Mouse (Mus musculus) stomach, postnatal 0 days (tissue): ENCODE data around the gene Mydgf. TPM values are rescaled to one million over a fixed set of nuclear protein-coding genes. Genes with fewer than 3 reads are reported as not detected.

ENCODE experiments used
- ATAC-seq: fragments of 200-750 bp; cut with Nextera tagmentation; 2 replicates; pipeline ENCODE4 v1.8.0; 2017; ENCODE audit not compliant: low FRiP score, low TSS enrichment
- DNase-seq: peaks from one replicate; pipeline ENCODE4 v3.0.0-alpha.2; 2016; ENCODE audit warnings: low spot score
- H3K27ac ChIP-seq: fragments of 300-500 bp; sonication (generic); replicated peaks from 2 replicates; pipeline ENCODE4 v1.5.1; 2014; ENCODE audit warnings: mild to moderate bottlenecking, control low read depth
- H3K27me3 ChIP-seq: fragments of 300-500 bp; sonication (generic); 2 replicates; pipeline ENCODE4 v1.6.1; 2014; ENCODE audit warnings: low read length; ENCODE audit not compliant: control insufficient read depth, insufficient read depth
- H3K36me3 ChIP-seq: fragments of 300-500 bp; sonication (generic); 2 replicates; pipeline ENCODE4 v1.6.1; 2014; ENCODE audit warnings: low read length, mixed read lengths; ENCODE audit not compliant: control insufficient read depth, insufficient read depth
- H3K4me1 ChIP-seq: fragments of 300-500 bp; sonication (generic); replicated peaks from 2 replicates; pipeline ENCODE4 v1.6.1; 2014; ENCODE audit warnings: antibody characterized with exemption; ENCODE audit not compliant: control insufficient read depth, insufficient read depth
- H3K4me2 ChIP-seq: fragments of 300-500 bp; sonication (generic); replicated peaks from 2 replicates; pipeline ENCODE4 v1.6.1; 2014; ENCODE audit warnings: low read depth, mild to moderate bottlenecking, control low read depth, moderate library complexity
- H3K4me3 ChIP-seq: fragments of 300-500 bp; sonication (generic); 2 replicates; pipeline ENCODE4 v1.5.1; 2014; ENCODE audit warnings: low read depth, low read length, control low read depth
- H3K9ac ChIP-seq: fragments of 300-500 bp; sonication (generic); 2 replicates; pipeline ENCODE4 v1.6.1; 2014; ENCODE audit warnings: mild to moderate bottlenecking, low read length, control low read depth, mixed read lengths
- H3K9me3 ChIP-seq: fragments of 300-500 bp; sonication (generic); 2 replicates; pipeline ENCODE4 v1.6.1; 2016; ENCODE audit warnings: low read length; ENCODE audit not compliant: control insufficient read depth
- CTCF ChIP-seq: IDR thresholded peaks from 2 replicates; pipeline ENCODE4 v1.5.1; 2016; ENCODE audit warnings: antibody characterized with exemption, low read depth, mild to moderate bottlenecking, moderate library complexity
- EP300 ChIP-seq: optimal IDR thresholded peaks from 2 replicates; pipeline ENCODE3; 2016; ENCODE audit warnings: antibody characterized with exemption
- WGBS: fragments of 180-500 bp; shearing (Covaris S2); extraction: QIAGEN DNeasy Blood & Tissue Kit; methylation state at CpG from one replicate; pipeline ENCODE4 v1.1.7; 2014; 5-methylcytosine and 5-hydroxymethylcytosine counted together
- polyA plus RNA-seq: library from polyadenylated mRNA; unstranded; fragments of >200 nt; fragmentation: Nextera tagmentation; extraction: Ambion mirVana; gene quantifications from 2 replicates; pipeline ENCODE4 v1.2.1, GENCODE M21; 2015

Gene Mydgf
- polyA plus RNA-seq, 1 experiment from 2014 or later = 83.0 TPM

- no peak overlapping the region for H3K4me3 ChIP-seq
- H3K36me3 ChIP-seq = peaks cover 3% of the 10 kb centered on the region
- 0 out of 2 replicates have a peak, but pooled peaks cover 7% of the 10 kb centered on the region for H3K4me1 ChIP-seq
- no peaks in the 10 kb centered on the region for H3K9me3 ChIP-seq
- DNase-seq (peak; percentile 42), ATAC-seq (peak; percentile 52; the same call in 1 of the 2 replicates)
- TF ChIP-seq CTCF (no peak), EP300 (peak; percentile 29)
- 32% methylated on average over 11 of the region's 11 CpGs for whole genome bisulfite sequencing
- peak overlapping the region; percentile 23; the same call in 1 of the 2 replicates for H3K9ac ChIP-seq
- no peaks in the 10 kb centered on the region for H3K27me3 ChIP-seq
- no peak overlapping the region for H3K4me2 ChIP-seq
- H3K27ac ChIP-seq = peak overlapping the region; percentile 82
Measured at GRCm38 (mm10) chr17:56185281-56186141, 1.8 kb upstream of the Mydgf start.

DNA sequence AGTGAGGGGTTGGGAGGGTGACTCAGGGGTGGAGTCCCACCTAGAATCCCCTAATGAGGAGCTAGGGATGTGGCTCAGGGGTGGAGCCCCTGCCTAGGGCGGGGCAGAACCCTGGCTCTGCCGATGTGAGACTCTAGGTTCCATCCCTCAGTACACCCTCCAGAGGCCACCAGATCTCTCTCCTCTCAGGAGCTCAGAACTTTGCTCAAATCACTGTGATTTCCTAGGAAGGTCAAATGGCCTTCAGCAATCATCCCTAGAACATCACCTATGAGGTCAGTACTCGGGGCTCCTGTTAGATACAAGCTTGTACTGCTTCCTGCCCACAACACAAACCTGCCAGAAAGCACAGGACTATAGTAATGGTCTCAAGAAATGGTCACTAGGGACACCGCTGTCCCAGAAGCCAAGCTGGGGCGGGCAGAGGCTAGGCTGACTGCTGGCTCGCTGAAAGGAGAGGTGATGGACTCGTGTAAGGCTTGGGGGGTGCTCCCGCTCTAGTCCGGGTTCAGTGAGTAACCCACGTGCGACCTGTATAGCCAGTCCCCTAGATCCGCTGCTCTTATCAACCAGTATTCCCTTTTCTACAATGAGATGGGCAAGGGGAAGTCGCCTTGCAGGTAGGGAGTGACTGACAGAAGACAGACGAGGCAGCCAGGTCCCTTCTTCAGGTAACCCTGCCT is 604 bp downstream of the Mydgf start:
- Histone ChIP-seq H3K4me2 (peak overlapping the region; percentile 83), H3K4me3 (peak overlapping the region; percentile 67), H3K4me1 (0 out of 2 replicates have a peak, but pooled peaks cover 7% of the 10 kb centered on the region), H3K27me3 (no peaks in the 10 kb centered on the region), H3K9me3 (no peaks in the 10 kb centered on the region), H3K9ac (peak overlapping the region; percentile 70), H3K36me3 (peaks cover 9% of the 10 kb centered on the region), H3K27ac (peak overlapping the region; percentile 59)
- under 1% methylated on average over 14 of the region's 14 CpGs for WGBS
- peak; percentile 35 for DNase-seq
- peak; percentile 47 for ATAC-seq
- no peak for TF ChIP-seq EP300
- no peak for TF ChIP-seq CTCF

DNA sequence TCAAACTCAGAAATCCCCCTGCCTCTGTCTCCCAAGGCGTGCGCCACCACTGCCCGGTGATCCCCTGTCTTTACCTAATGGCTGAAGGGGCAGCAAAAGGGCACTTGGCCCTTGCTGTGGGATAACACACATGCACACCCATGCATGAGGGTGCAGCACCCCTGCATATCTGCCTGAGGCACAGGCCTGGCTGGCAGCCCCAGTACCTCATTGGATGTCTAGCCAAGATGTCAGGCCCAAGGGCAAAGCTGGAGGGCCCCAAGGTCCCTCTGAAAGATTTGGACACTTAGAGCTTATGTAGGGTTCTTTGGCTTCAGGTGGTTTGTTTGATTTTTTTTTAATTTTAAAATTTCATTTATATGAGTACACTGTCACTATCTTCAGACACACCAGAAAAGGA is 8.3 kb downstream of the Mydgf start:
- Histone ChIP-seq H3K27me3 (no peaks in the 10 kb centered on the region), H3K36me3 (peaks cover 19% of the 10 kb centered on the region), H3K9ac (no peak overlapping the region), H3K4me2 (no peak overlapping the region), H3K9me3 (no peaks in the 10 kb centered on the region), H3K4me1 (no peaks in the 10 kb centered on the region), H3K27ac (no peak overlapping the region), H3K4me3 (no peak overlapping the region)
- TF ChIP-seq EP300 (no peak), CTCF (no peak)
- WGBS = 98% methylated on average over 3 of the region's 3 CpGs
- DNase-seq = no peak
- ATAC-seq = no peak

DNA sequence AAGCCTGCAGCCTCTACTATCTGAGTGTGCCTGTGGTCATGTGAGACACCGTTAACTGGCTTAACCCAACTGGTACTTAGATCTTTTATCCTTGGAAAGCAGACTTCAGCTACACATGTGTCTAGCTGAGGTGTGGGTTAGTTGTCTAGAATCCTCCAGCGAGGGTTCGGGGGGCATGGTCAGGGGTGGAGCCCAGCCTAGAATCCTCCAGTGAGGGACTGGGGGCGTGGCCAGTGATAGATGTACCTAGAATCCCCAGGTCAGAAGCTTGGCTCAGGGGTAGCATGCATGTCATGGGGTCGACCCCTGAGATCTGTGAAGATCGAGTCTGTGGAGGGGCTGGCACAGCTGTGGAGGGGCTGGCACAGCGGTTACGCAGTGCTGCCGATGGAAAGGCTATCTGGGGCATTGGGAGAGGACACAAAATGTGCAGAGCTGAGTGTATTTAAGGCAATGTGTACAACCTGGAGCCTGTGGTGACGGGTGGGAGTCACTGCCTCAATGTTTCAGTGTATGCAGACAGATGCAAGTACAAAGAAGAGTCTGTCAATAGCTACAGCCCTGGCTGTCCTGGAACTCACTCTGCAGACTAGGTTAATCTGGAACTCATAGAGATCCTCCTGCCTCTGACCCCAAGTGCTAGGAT is 10.2 kb downstream of the Mydgf start:
- H3K27me3 ChIP-seq = no peaks in the 10 kb centered on the region
- no peaks in the 10 kb centered on the region for H3K9me3 ChIP-seq
- H3K9ac ChIP-seq = no peak overlapping the region
- DNase-seq (no peak), ATAC-seq (no peak)
- H3K4me1 ChIP-seq = no peaks in the 10 kb centered on the region
- TF ChIP-seq EP300 (no peak), CTCF (no peak)
- no peak overlapping the region for H3K4me2 ChIP-seq
- no peak overlapping the region for H3K4me3 ChIP-seq
- WGBS = 53% methylated on average over 10 of the region's 10 CpGs
- peaks cover 14% of the 10 kb centered on the region for H3K36me3 ChIP-seq
- H3K27ac ChIP-seq = no peak overlapping the region

- no peak overlapping the region for H3K4me3 ChIP-seq
- no peaks in the 10 kb centered on the region for H3K9me3 ChIP-seq
- TF ChIP-seq CTCF (no peak), EP300 (no peak)
- H3K27me3 ChIP-seq = no peaks in the 10 kb centered on the region
- DNase-seq (no peak), ATAC-seq (no peak)
- H3K36me3 ChIP-seq = peaks cover 2% of the 10 kb centered on the region; the same call in 1 of the 2 replicates
- H3K4me1 ChIP-seq = no peaks in the 10 kb centered on the region
- H3K4me2 ChIP-seq = no peak overlapping the region
- no peak overlapping the region for H3K9ac ChIP-seq
- 94% methylated on average over 17 of the region's 17 CpGs for WGBS
- H3K27ac ChIP-seq = no peak overlapping the region
Measured at GRCm38 (mm10) chr17:56171881-56172280, 11.8 kb downstream of the Mydgf start.
